Mouse (Mus musculus) c-Kit-positive CD71-positive TER-119-negative erythroid progenitor cells, embryonic 14.5 days (primary cell): ENCODE data around the gene Shroom3.
A peak's percentile ranks its signal among the peaks of the same experiment; 100 is the strongest.

Source experiments
- DNase-seq: peaks from one replicate; pipeline ENCODE4 v3.0.0-alpha.2; 2013; ENCODE audit warnings: low read depth

Shroom3 gene

DNA sequence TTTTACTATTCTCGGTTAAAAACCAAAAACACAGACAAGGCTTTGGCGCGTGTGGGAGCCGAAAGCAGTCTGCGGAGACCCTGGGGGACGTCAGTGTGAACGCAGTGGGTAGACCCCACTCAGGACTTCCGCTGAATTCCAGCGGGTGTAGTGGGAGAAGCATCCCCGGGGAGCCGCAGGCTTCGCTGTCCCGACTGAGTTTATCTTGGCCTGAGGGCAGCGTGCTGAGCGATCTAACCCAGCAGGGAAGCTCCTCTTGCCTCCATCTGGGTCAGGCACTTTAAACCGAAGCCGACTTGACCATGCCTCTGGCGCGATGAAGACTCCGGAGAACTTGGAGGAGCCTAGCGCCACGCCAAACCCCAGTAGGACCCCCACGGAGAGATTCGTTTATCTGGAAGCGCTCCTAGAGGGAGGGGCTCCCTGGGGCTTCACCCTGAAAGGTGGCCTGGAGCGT lies at the start of gene Shroom3:
TSS of gene Shroom3 (plus strand) at position 85 of the 457 bp plus-strand sequence.
- no peak for DNase-seq

- DNase-seq = no peak
These were observed 49.7 kb upstream of the Shroom3 start for GRCm38 (mm10) chr5:92633526-92633925.

- DNase-seq = no peak
These were observed 48.3 kb upstream of the Shroom3 start for GRCm38 (mm10) chr5:92634916-92635315.

DNA sequence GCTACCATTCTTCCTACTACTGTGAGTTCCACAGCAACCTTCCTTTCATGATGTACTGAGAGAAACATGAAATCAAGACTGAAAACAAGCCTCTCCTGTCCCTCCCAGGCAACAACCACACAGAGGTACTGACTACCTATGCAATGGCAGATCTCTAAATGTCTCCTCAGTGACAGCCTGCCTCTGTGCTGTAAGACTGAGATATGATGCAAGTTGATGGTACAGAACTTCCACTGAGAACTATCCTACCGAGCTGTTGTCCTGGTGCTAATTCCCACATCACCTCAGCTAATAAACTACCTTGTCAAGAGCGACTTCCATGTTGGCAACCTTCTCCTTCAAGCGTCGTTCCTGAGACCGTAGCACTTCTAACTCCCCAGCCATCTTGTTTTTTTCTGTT lies 47.3 kb upstream of the Shroom3 start:
- no peak for DNase-seq

DNA sequence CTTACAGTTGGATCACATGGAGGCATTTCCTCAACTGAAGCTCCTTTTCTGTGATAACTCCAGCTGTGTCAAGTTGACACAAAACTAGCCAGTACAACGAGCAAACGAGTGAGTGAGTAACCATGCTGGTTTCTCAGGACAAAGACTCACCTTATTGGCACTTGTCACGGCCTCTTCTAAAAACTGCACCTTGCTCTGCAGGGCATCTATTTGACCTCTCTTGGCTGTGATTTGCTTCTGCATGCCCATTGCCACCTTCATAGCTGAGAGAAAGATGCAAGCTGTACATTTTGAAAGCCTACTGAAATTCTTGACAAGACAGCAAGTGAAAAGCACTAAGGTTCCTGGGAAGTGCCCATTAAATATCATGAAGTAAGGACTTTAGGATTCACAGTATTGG lies 42.4 kb upstream of the Shroom3 start:
- no peak for DNase-seq

DNA sequence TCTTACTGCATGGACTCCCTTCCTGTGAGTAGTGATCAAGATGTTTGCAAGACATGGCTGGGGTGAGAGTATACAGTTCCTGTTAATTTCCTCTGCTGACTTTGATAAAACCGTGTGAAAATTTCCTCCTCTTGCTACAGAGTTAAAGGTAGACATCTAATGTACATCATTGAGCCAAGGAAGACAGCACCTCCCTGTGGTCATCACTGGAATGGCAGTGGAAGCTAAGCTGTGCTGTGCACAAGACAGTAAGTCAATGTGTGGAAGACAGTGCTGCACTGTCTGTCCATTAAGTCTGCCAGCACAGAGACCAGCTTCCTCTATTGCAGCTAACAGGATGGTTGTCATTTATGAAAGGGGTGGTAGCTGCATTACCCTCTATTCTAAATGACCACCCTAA lies 27.0 kb upstream of the Shroom3 start:
- peak; percentile 22 for DNase-seq

DNA sequence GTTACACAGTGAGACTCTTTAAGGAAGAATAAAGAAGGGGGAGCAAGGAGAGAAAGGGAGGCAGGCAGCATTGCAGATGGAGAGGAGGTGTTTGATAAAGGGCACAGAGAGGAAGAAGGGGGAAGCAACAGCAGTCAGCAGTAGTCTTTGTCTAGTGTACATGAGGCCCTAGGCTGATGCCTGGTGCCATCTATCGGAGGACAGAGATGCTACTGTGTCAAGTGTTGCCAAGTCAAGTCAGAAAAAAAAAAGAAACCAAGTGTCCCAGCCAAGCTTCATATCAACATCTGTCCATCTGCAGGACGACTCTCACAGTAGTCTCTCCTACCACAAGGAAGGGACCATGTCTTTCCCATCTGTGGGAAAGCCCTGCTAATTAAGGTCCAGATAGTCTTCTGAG lies 18.9 kb upstream of the Shroom3 start:
- no peak for DNase-seq

- no peak for DNase-seq
These were observed 16.4 kb upstream of the Shroom3 start for GRCm38 (mm10) chr5:92666860-92667259.

DNA sequence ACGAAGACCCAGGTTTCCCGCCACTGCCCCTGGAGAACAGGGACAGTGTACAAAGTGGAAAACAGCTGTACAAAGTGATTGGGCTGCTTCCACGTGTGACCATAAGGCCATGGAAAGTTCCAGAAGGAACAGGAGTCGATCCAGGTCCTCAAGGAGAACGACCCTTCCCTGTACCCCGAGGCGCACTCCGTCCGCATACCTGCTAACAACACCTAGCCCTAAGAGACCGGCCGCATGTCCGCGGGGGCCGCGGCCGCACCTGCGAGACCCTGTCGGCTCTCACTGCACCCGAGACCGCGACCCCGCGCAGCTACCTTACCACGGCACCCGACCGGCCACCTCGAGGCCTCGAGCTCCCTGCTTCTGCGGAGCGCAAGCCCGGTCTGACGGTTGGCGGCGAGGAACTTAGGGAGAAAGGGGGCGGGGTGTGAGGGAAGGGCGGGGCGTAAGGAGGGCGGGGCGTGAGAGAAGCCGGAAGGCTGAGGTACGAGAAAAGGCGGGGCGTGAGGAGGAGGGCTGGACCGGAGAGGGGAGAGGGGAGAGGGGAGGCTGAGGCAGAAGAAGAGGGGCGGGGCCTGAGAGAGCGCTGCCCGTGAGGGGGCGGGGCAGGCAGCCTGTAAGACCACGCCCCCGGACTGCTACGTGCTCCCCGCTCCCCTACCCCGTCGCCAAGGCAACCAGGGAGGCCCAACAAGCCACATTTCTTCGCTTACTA lies 8.2 kb upstream of the Shroom3 start, which contains the start of gene Ccdc158:
TSS of gene Ccdc158 (minus strand) at position 413 of the 715 bp plus-strand sequence.
- DNase-seq = peak; percentile 68

- DNase-seq = no peak
These were observed 7.7 kb upstream of the Shroom3 start for GRCm38 (mm10) chr5:92675574-92675920.

DNA sequence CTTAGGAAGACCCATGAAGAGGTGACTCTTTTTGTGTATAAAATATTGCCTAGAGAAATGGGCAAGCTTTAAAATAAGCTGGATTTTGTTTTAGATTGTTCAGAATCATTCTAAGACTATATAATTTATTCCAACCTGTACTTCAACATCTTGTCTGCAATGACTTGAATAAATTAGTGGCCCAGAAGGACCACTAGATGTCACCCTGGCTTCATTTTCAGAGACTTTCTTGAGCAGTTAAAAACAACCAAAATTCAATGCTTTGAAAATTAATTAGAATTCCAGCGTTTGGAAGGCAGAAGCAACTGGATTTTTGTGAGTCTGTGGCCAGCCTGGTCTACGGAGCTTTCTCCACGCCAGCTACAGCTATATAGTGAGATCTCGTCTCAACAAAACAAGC lies 3.8 kb upstream of the Shroom3 start:
- no peak for DNase-seq

GRCm38 (mm10) chr5:92681861-92682260 lies 1.4 kb upstream of the Shroom3 start:
- DNase-seq = no peak

GRCm38 (mm10) chr5:92682621-92683348 lies 450 bp upstream of the Shroom3 start:
- no peak for DNase-seq

- DNase-seq = no peak
These were observed 738 bp downstream of the Shroom3 start for GRCm38 (mm10) chr5:92683871-92684475.

DNA sequence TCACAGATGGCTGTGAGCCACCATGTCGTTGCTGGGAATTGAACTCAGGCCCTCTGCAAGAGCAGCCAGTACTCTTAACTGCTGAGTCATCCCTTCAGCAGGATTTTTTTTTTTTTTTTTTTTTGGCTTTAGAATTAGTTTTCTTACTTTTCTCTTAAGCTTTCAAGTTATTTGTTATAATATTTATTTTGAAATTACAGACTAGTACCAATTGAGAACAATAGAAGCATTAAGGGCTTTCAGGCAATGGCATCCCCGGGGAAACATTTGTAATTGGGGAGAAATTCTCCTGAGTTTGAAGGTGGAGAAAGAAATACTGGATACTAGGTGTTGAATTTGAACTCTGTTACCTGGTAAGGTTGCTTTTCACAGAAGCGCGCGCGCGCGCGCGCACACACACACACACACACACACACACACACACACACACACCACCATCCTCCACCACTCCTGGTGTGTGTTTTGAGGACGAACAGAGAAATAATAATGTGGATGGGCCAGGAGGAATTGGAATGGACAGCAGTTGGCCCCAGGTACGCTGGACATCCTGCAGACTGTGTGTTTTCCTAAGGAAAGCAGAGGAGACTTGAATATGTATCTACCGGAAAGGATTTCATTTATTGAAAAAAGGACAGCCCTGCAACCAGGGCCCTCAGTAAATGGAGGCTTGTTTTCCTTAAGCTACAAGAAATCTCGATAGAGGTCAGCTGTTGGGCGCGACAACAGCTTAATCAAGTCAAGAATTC lies 1.7 kb downstream of the Shroom3 start:
- DNase-seq = no peak

DNA sequence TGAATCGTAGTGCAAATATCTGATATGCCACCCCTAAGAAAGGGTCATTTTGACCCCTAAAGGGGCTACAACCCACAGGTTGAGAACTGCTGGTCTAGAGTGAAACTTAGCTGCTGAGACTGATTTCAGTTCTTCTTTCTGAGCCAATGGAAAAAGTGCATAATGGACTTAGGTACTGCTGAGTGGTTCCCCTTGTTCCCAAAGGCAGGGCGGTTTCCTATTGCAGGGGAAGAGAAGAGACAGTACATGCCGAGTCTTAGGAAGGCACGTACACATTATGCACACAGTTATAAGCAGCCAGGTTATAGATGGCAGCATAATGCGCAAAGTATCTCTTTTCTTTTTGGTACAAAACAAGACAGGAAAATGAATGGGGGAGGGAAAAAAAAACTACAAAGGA lies 4.9 kb downstream of the Shroom3 start:
- no peak for DNase-seq

GRCm38 (mm10) chr5:92688569-92688968 lies 5.3 kb downstream of the Shroom3 start:
- DNase-seq = no peak

GRCm38 (mm10) chr5:92692206-92693007 lies 9.2 kb downstream of the Shroom3 start:
- DNase-seq = no peak

- DNase-seq = no peak
These were observed 10.5 kb downstream of the Shroom3 start for GRCm38 (mm10) chr5:92693744-92694143.

GRCm38 (mm10) chr5:92694316-92694995 lies 11.2 kb downstream of the Shroom3 start:
- no peak for DNase-seq
